Mouse (Mus musculus): ENCODE data around the gene Hist1h3h. TPM values are rescaled to one million over a fixed set of nuclear protein-coding genes. Genes with fewer than 3 reads are reported as not detected.
"Not testable (repeated sequence)": the region's sequence is repeated elsewhere in the genome, so short reads cannot be mapped to it uniquely, and the experiment has no call there.

The Hist1h3h gene
- polyA plus RNA-seq, 1 experiment, result 100 TPM

DNA sequence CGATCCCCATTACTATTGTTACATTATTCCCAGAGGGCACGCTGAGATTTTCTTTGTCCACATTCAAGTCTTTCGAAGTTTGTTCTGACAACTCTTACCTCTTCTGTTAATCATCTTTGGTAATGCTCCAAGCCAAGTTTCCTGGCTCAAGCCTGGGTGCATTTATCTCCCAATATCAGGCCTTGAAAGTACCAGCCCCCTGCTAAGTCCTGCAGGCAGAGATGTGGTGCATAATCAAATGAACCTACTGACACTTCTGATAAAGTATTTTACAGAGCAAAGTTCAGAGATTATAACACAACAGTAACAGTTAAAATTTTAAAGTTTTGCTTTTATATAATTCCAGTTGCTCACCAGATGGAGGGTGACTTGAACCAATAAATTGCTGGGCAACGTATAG lies 5.8 kb upstream of the Hist1h3h start:
- no peak overlapping the region for H3K4me3 ChIP-seq (ENCODE audit: low read depth, low read length)
- 19% methylated on average over 4 of the region's 4 CpGs for WGBS
- H3K4me1 ChIP-seq (ENCODE audit: control insufficient read depth, insufficient read depth, insufficient read length, low read length), result peaks cover 8% of the 10 kb centered on the region; the same call in 1 of the 2 replicates
- no peaks in the 10 kb centered on the region for H3K27me3 ChIP-seq (ENCODE audit: control insufficient read depth, insufficient read depth, low read length)
- TF ChIP-seq POLR2A (IDR thresholded peaks at IDR 0.05; ENCODE audit: low read depth, low read length), result no peak
- TF ChIP-seq CTCF (IDR thresholded peaks at IDR 0.05; ENCODE audit: extremely low read depth, insufficient read length, insufficient replicate concordance, low read depth, low read length), result no peak
- H3K27ac ChIP-seq (ENCODE audit: insufficient read depth, low read depth, low read length), result no peak overlapping the region
- H3K36me3 ChIP-seq (ENCODE audit: control insufficient read depth, insufficient read depth, low read length), result no peaks in the 10 kb centered on the region

DNA sequence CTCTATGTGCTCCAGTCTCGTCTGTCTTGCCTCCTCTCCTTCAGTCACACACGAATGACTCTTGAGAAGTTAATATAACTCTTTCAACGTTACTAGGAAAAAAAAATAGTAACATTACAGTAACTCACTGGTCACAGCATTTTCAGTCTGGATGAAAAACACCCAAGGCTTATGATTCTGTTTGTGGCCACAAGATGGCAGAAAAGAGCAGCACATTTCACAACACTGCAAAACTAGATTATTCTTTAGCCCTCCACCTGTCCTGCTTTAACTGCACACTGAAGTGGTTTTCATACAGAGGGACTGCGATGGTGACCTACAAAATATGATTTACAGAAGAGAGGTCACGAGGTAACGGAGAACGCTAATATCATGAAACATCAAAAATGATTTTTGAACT lies 2.7 kb upstream of the Hist1h3h start:
- H3K27me3 ChIP-seq (ENCODE audit: control insufficient read depth, insufficient read depth, low read length), result no peaks in the 10 kb centered on the region
- H3K36me3 ChIP-seq (ENCODE audit: control insufficient read depth, insufficient read depth, low read length), result no peaks in the 10 kb centered on the region
- under 1% methylated on average over 7 of the region's 7 CpGs for WGBS
- no peak overlapping the region for H3K4me3 ChIP-seq (ENCODE audit: low read depth, low read length)
- 0 out of 2 replicates have a peak overlapping the region, but pooled peaks have one; percentile 65 for H3K27ac ChIP-seq (ENCODE audit: insufficient read depth, low read depth, low read length)
- TF ChIP-seq POLR2A (IDR thresholded peaks at IDR 0.05; ENCODE audit: low read depth, low read length), result no peak
- TF ChIP-seq CTCF (IDR thresholded peaks at IDR 0.05; ENCODE audit: extremely low read depth, insufficient read length, insufficient replicate concordance, low read depth, low read length), result no peak
- peaks cover 8% of the 10 kb centered on the region; the same call in 1 of the 2 replicates for H3K4me1 ChIP-seq (ENCODE audit: control insufficient read depth, insufficient read depth, insufficient read length, low read length)

DNA sequence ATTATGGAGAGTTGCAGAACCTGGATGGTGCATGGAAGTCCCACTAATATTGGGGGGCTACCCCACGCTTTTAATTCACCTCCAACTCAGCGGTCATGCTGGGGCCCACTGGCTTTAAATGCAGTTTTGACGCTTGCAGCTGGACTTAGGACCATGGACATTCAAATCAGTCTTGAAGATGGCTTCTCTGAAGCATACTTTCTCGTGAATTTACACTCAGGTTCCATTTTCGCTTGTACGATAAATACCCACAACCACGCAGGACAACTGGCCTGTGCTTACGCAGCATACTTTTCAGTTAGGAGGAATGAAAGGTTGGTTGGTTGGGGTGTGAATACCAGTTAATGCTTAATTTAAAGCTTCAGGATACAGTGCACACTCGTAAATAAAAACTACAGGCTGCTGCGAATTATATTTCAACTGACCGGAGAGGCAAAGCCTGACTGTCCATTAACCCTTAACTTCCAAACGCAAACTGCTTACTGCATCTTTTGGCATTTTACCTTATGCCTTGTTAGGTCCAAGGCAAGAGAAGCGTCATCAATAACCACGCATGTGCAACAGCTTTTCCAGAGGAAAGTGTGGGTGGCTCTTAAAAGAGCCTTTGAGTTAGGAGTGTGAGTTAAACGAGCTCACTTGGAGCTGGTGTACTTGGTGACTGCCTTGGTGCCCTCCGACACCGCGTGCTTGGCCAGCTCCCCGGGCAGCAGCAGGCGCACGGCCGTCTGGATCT lies 2.2 kb upstream of the Hist1h3h start:
- Histone ChIP-seq H3K36me3 (ENCODE audit: control insufficient read depth, insufficient read depth, low read length) (no peaks in the 10 kb centered on the region), H3K4me3 (ENCODE audit: low read depth, low read length) (peak overlapping the region; percentile 63), H3K4me1 (ENCODE audit: control insufficient read depth, insufficient read depth, insufficient read length, low read length) (peaks cover 8% of the 10 kb centered on the region; the same call in 1 of the 2 replicates), H3K27ac (ENCODE audit: insufficient read depth, low read depth, low read length) (peak overlapping the region; percentile 65), H3K27me3 (ENCODE audit: control insufficient read depth, insufficient read depth, low read length) (no peaks in the 10 kb centered on the region)
- under 1% methylated on average over 22 of the region's 22 CpGs for WGBS
- TF ChIP-seq POLR2A (IDR thresholded peaks at IDR 0.05; ENCODE audit: low read depth, low read length) (no peak), CTCF (IDR thresholded peaks at IDR 0.05; ENCODE audit: extremely low read depth, insufficient read length, insufficient replicate concordance, low read depth, low read length) (no peak)

DNA sequence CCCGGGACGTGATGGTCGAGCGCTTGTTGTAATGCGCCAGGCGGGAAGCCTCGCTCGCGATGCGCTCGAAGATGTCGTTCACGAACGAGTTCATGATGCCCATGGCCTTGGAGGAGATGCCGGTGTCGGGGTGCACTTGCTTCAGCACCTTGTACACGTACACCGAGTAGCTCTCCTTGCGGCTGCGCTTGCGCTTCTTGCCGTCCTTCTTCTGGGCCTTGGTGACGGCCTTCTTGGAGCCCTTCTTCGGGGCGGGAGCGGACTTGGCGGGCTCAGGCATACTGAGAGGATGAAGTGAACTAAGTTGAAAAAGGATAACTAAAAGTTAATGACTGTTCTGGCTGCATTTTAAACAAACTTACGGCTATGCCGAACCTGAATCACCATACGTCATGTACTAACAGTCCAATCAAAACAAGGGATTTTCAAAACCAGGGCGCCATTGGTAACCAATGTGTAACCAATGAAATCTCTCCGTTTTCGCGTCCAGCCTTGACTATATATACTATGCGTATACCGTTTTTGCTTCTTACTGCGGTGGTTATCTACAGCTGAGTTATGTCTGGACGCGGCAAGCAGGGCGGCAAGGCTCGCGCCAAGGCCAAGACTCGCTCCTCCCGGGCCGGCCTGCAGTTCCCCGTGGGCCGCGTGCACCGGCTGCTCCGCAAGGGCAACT lies 1.5 kb upstream of the Hist1h3h start, which contains the start of the genes Hist1h2bl and Hist1h2ai:
TSS of gene Hist1h2bl (minus strand) at position 280 of the 676 bp plus-strand sequence.
TSS of gene Hist1h2ai (plus strand) at position 559 of the 676 bp plus-strand sequence.
- WGBS, result under 1% methylated on average over 37 of the region's 50 CpGs

DNA sequence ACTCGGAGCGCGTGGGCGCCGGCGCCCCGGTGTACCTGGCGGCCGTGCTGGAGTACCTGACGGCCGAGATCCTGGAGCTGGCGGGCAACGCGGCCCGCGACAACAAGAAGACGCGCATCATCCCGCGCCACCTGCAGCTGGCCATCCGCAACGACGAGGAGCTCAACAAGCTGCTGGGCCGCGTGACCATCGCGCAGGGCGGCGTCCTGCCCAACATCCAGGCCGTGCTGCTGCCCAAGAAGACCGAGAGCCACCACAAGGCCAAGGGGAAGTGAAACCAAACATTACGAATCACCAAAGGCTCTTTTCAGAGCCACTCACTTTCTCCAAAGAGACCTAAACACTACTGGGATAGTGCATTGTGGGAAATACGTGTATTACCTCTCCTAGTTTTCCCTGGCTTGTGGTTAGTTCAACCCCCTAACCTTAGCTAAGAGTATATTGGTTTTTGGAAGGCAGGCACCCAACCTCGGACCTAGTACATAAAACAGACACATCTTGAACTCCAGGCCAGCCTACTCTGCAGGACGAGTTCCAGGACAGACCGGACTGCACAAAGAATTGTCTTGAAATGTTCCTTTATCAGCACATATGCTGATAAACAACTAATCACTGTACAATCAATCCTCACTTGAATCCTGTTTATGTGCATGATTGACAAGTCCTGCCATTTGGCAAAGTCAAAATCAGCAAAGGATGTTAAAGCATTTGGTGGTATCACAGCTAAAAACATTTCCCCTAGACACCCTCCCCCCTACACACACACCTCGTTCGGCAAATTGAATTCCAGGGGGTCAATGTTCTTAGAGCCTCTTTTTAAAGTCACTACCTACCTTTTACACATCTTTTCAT lies 693 bp upstream of the Hist1h3h start:
- H3K27me3 ChIP-seq (ENCODE audit: control insufficient read depth, insufficient read depth, low read length); H3K36me3 ChIP-seq (ENCODE audit: control insufficient read depth, insufficient read depth, low read length); H3K4me1 ChIP-seq (ENCODE audit: control insufficient read depth, insufficient read depth, insufficient read length, low read length): not testable (repeated sequence)
- Histone ChIP-seq H3K27ac (ENCODE audit: insufficient read depth, low read depth, low read length) (peak overlapping the region; percentile 81), H3K4me3 (ENCODE audit: low read depth, low read length) (peak overlapping the region; percentile 58)
- under 1% methylated on average over 16 of the region's 38 CpGs for WGBS

More for the DNA sequence above, 1.5 kb upstream of the Hist1h3h start, which contains the start of the genes Hist1h2bl and Hist1h2ai:
- TF ChIP-seq POLR2A (IDR thresholded peaks at IDR 0.05; ENCODE audit: low read depth, low read length), result peak; percentile 19; the same call in 1 of the 2 replicates
- not testable (repeated sequence) for H3K4me1 ChIP-seq (ENCODE audit: control insufficient read depth, insufficient read depth, insufficient read length, low read length); H3K27me3 ChIP-seq (ENCODE audit: control insufficient read depth, insufficient read depth, low read length); H3K36me3 ChIP-seq (ENCODE audit: control insufficient read depth, insufficient read depth, low read length)
- Histone ChIP-seq H3K27ac (ENCODE audit: insufficient read depth, low read depth, low read length) (peak within 1 kb of the TSS; percentile 88), H3K4me3 (ENCODE audit: low read depth, low read length) (peak within 1 kb of the TSS; percentile 75)

DNA sequence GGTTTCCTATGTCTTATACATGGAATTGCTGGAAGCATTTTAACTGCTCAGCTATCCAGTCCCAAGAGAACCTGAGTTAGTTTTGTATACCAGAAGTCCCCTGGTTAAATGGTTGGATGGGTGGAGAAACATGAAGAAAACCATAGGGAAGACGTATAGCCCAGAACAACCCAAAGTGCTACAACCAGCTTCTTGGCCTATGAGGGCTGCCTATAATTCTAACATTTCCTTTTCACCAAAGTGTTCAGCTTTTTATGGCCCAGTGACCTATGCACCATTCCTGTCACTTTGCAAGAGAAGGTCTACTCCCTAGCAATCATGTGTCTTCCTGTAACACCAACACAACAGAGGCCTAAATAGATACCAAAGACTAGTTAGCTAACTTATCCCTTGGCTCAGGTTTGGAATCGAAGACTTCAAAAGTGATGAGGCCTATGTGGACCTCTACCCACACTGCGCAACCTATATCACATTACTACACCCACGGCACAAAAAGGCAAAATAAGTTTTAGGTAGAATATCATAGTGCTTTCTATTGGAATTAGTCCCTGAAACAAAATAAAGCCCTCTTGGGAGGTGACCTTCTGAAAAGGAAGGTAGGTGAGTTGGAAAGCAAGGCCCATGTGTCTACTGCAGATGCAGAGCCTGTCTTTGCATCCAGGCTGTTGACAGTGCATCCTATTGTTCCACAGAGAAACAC lies 1.1 kb downstream of the Hist1h3h start:
- Histone ChIP-seq H3K27me3 (ENCODE audit: control insufficient read depth, insufficient read depth, low read length) (no peaks in the 10 kb centered on the region), H3K4me3 (ENCODE audit: low read depth, low read length) (no peak overlapping the region), H3K36me3 (ENCODE audit: control insufficient read depth, insufficient read depth, low read length) (no peaks in the 10 kb centered on the region), H3K27ac (ENCODE audit: insufficient read depth, low read depth, low read length) (0 out of 2 replicates have a peak overlapping the region, but pooled peaks have one; percentile 10), H3K4me1 (ENCODE audit: control insufficient read depth, insufficient read depth, insufficient read length, low read length) (peaks cover 12% of the 10 kb centered on the region; the same call in 1 of the 2 replicates)
- TF ChIP-seq POLR2A (IDR thresholded peaks at IDR 0.05; ENCODE audit: low read depth, low read length) (no peak), CTCF (IDR thresholded peaks at IDR 0.05; ENCODE audit: extremely low read depth, insufficient read length, insufficient replicate concordance, low read depth, low read length) (no peak)
- 66% methylated on average over 4 of the region's 4 CpGs for WGBS

DNA sequence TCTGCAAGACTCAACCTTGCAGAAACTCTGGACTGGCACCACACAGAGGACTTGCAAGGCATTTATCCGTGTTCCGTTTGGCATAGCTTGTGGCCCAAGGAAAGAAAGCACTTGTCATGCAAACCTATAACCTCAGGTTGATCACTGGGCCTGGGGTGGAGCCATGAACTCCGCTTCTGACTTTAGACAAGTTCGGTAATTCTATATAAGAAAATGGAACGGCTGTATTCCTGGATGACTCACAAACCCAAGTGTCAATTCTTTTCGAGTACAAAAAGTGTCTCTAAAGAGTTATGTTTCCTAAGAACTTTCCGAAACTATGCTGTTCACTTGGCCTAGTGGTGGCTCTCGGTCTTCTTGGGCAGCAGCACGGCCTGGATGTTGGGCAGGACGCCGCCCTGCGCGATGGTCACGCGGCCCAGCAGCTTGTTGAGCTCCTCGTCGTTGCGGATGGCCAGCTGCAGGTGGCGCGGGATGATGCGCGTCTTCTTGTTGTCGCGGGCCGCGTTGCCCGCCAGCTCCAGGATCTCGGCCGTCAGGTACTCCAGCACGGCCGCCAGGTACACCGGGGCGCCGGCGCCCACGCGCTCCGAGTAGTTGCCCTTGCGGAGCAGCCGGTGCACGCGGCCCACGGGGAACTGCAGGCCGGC lies 3.8 kb downstream of the Hist1h3h start:
- H3K4me1 ChIP-seq (ENCODE audit: control insufficient read depth, insufficient read depth, insufficient read length, low read length); H3K27me3 ChIP-seq (ENCODE audit: control insufficient read depth, insufficient read depth, low read length); H3K36me3 ChIP-seq (ENCODE audit: control insufficient read depth, insufficient read depth, low read length): not testable (repeated sequence)
- 1% methylated on average over 22 of the region's 44 CpGs for WGBS
- Histone ChIP-seq H3K27ac (ENCODE audit: insufficient read depth, low read depth, low read length) (peak overlapping the region; percentile 1), H3K4me3 (ENCODE audit: low read depth, low read length) (peak overlapping the region; percentile 72)

DNA sequence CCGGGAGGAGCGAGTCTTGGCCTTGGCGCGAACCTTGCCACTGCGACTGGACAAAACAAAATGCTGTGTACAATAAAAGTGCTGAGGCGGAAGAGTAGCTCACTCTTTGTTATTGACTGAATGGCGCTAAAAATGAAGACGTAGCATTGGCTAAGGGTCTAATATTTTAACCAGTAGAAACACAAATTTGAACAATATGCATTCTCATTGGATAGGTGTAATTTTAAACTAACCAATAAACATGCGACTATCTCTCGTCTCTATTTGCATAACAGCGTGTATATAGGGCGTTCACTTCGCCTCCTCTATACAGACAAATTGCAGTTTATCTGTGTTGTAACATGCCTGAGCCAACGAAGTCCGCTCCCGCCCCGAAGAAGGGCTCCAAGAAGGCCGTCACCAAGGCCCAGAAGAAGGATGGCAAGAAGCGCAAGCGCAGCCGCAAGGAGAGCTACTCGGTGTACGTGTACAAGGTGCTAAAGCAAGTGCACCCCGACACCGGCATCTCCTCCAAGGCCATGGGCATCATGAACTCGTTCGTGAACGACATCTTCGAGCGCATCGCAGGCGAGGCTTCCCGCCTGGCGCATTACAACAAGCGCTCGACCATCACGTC lies 4.4 kb downstream of the Hist1h3h start, which contains the start of gene Hist1h2bm:
TSS of gene Hist1h2bm (plus strand) at position 288 of the 616 bp plus-strand sequence.
- Histone ChIP-seq H3K27ac (ENCODE audit: insufficient read depth, low read depth, low read length) (peak within 1 kb of the TSS; percentile 75), H3K4me3 (ENCODE audit: low read depth, low read length) (peak within 1 kb of the TSS; percentile 72)
- H3K27me3 ChIP-seq (ENCODE audit: control insufficient read depth, insufficient read depth, low read length); H3K4me1 ChIP-seq (ENCODE audit: control insufficient read depth, insufficient read depth, insufficient read length, low read length); H3K36me3 ChIP-seq (ENCODE audit: control insufficient read depth, insufficient read depth, low read length): not testable (repeated sequence)
- under 1% methylated on average over 37 of the region's 37 CpGs for WGBS
